Mouse (Mus musculus) stomach, postnatal 0 days (tissue): Measurements from ENCODE around the gene Eif2b2.

ENCODE experiments used
- CTCF ChIP-seq: IDR thresholded peaks from 2 replicates; pipeline ENCODE4 v1.5.1; 2016; ENCODE audit warnings: antibody characterized with exemption, low read depth, mild to moderate bottlenecking, moderate library complexity
- EP300 ChIP-seq: optimal IDR thresholded peaks from 2 replicates; pipeline ENCODE3; 2016; ENCODE audit warnings: antibody characterized with exemption

DNA sequence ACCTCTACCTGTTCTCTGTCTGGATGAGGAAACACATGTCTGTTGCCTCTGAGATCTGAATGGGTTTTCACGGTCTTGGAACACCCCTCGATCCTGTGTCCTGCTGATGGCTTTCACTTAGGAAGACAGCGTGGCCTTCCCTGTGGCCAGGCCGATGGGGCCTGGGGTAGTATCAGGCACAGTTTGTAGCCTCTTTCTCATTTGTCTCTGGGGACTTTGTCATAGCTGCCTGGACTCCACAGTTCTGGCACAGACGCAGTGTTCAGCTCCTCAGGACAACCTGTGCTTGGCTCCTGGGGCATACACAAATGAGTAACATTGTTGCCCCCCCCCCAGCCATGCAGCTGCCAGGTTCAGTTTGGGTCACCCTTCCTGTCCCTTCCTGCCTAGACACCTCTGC lies 24.2 kb upstream of the Eif2b2 start:
- no peak for TF ChIP-seq EP300
- TF ChIP-seq CTCF: no peak
